Mouse (Mus musculus) liver, adult 2 months (tissue): ENCODE data around the gene Lime1. TPM values are rescaled to one million over a fixed set of nuclear protein-coding genes. Genes with fewer than 3 reads are reported as not detected.

ENCODE experiments used
- DNase-seq: peaks from one replicate; pipeline ENCODE4 v3.0.0-alpha.2; 2011; ENCODE audit warnings: low read depth, low spot score; ENCODE audit errors: extremely low read depth
- H3K27ac ChIP-seq: fragments of 200-500 bp; replicated peaks from 2 replicates; pipeline ENCODE4 v1.5.1; 2012; ENCODE audit warnings: low read depth, mild to moderate bottlenecking, control low read depth, inconsistent platforms, low read length; ENCODE audit not compliant: insufficient read depth
- H3K27me3 ChIP-seq: fragments of 200-500 bp; 2 replicates; pipeline ENCODE4 v1.6.1; 2012; ENCODE audit warnings: mild to moderate bottlenecking, moderate library complexity, low read length, inconsistent platforms; ENCODE audit not compliant: control insufficient read depth, insufficient read depth
- H3K36me3 ChIP-seq: fragments of 200-500 bp; 2 replicates; pipeline ENCODE4 v1.6.1; 2012; ENCODE audit warnings: low read length, inconsistent platforms; ENCODE audit not compliant: control insufficient read depth, insufficient read depth
- H3K4me1 ChIP-seq: fragments of 200-500 bp; 2 replicates; pipeline ENCODE4 v1.6.1; 2011; ENCODE audit warnings: low read length; ENCODE audit not compliant: control insufficient read depth, insufficient read depth
- H3K4me3 ChIP-seq: fragments of 200-500 bp; 2 replicates; pipeline ENCODE4 v1.5.1; 2011; ENCODE audit warnings: low read depth, mild to moderate bottlenecking, control low read depth, low read length, moderate library complexity; ENCODE audit not compliant: insufficient read depth
- H3K79me2 ChIP-seq: fragments of 200-500 bp; 2 replicates; pipeline ENCODE4 v1.6.1; 2012; ENCODE audit warnings: inconsistent platforms, mild to moderate bottlenecking, low read length, moderate library complexity; ENCODE audit not compliant: control insufficient read depth, insufficient read depth
- H3K9ac ChIP-seq: fragments of 200-500 bp; 2 replicates; pipeline ENCODE4 v1.6.1; 2012; ENCODE audit warnings: low read depth, mild to moderate bottlenecking, control low read depth, inconsistent platforms, low read length
- CTCF ChIP-seq: fragments of 200-500 bp; IDR thresholded peaks from 2 replicates; pipeline ENCODE4 v1.5.1; 2011; ENCODE audit warnings: low read depth, low read length, control low read depth
- POLR2A ChIP-seq: fragments of 200-500 bp; IDR thresholded peaks from 2 replicates; pipeline ENCODE4 v1.6.1; 2011; ENCODE audit warnings: low read length, control low read depth; ENCODE audit not compliant: insufficient read depth; ENCODE audit errors: extremely low read depth
- WGBS: fragments of 180-500 bp; shearing (Covaris S2); methylation state at CpG from one replicate; pipeline ENCODE4 v1.1.7; 2018; 5-methylcytosine and 5-hydroxymethylcytosine counted together
- polyA plus RNA-seq: library from polyadenylated mRNA; depleted of rRNA; stranded (reverse); fragments of >200 nt; gene quantifications from 2 replicates; pipeline ENCODE4 v1.2.3, GENCODE M21; 2012; rRNA removed
- total RNA-seq: library from RNA; depleted of rRNA; stranded (reverse); fragments of >200 nt; gene quantifications from 2 replicates; pipeline ENCODE4 v1.2.3, GENCODE M21; 2014; rRNA removed

Lime1 gene
- total and polyA plus RNA-seq, 2 experiments, result 9.7 to 36.9 TPM

GRCm38 (mm10) chr2:181420903-181421638, 41.2 kb downstream of the Lime1 start:
- Histone ChIP-seq H3K27me3 (no peaks in the 10 kb centered on the region), H3K4me1 (no peaks in the 10 kb centered on the region), H3K4me3 (no peak overlapping the region), H3K79me2 (peaks cover 5% of the 10 kb centered on the region; the same call in 1 of the 2 replicates), H3K36me3 (peaks cover 4% of the 10 kb centered on the region; the same call in 1 of the 2 replicates), H3K9ac (no peak overlapping the region), H3K27ac (no peak overlapping the region)
- TF ChIP-seq POLR2A (no peak), CTCF (no peak)
- no peak for DNase-seq
- WGBS, result 77% methylated on average over 4 of the region's 4 CpGs

GRCm38 (mm10) chr2:181423834-181424233, 44.0 kb downstream of the Lime1 start:
- Histone ChIP-seq H3K4me1 (no peaks in the 10 kb centered on the region), H3K79me2 (peaks cover 2% of the 10 kb centered on the region; the same call in 1 of the 2 replicates), H3K27ac (no peak overlapping the region), H3K9ac (no peak overlapping the region), H3K27me3 (no peaks in the 10 kb centered on the region), H3K4me3 (no peak overlapping the region), H3K36me3 (peaks cover 4% of the 10 kb centered on the region; the same call in 1 of the 2 replicates)
- TF ChIP-seq CTCF, result no peak
- no peak for TF ChIP-seq POLR2A
- DNase-seq, result no peak
- WGBS, result 82% methylated on average over 9 of the region's 9 CpGs

Other genes starting within 250 kb of the Lime1 start
- 0.07 TPM in 1 of 2 replicates, not detected in the other for gene Kcnq2, start 244.8 kb upstream of the Lime1 start, total RNA-seq
- gene Kcnq2, start 244.8 kb upstream of the Lime1 start, polyA plus RNA-seq, result not detected in 2 replicates
- gene Eef1a2, start 223.1 kb upstream of the Lime1 start, total RNA-seq, result 0.34 and 0.74 TPM in 2 replicates
- not detected in 2 replicates for gene Eef1a2, start 223.1 kb upstream of the Lime1 start, polyA plus RNA-seq
- gene Ppdpf, start 192.8 kb upstream of the Lime1 start, total RNA-seq, result 44.4 and 48.4 TPM in 2 replicates
- gene Ppdpf, start 192.8 kb upstream of the Lime1 start, polyA plus RNA-seq, result 181 and 217 TPM in 2 replicates
- 1.1 and 2.5 TPM in 2 replicates for gene Ptk6, start 177.3 kb upstream of the Lime1 start, total RNA-seq
- gene Ptk6, start 177.3 kb upstream of the Lime1 start, polyA plus RNA-seq, result 0.81 and 0.83 TPM in 2 replicates
- 0.28 and 0.54 TPM in 2 replicates for gene Srms, start 166.9 kb upstream of the Lime1 start, total RNA-seq
- 1.3 and 1.7 TPM in 2 replicates for gene Srms, start 166.9 kb upstream of the Lime1 start, polyA plus RNA-seq
- not detected in 2 replicates for gene Fndc11, start 160.1 kb upstream of the Lime1 start, total RNA-seq
- 0.10 and 0.12 TPM in 2 replicates for gene Fndc11, start 160.1 kb upstream of the Lime1 start, polyA plus RNA-seq
- 20.3 and 28.9 TPM in 2 replicates for gene Helz2, start 138.1 kb upstream of the Lime1 start, total RNA-seq
- gene Helz2, start 138.1 kb upstream of the Lime1 start, polyA plus RNA-seq, result 39.6 and 65.9 TPM in 2 replicates
- gene Gmeb2, start 92.0 kb upstream of the Lime1 start, total RNA-seq, result 7.4 and 8.8 TPM in 2 replicates
- 10.7 and 16.1 TPM in 2 replicates for gene Gmeb2, start 92.0 kb upstream of the Lime1 start, polyA plus RNA-seq
- gene Stmn3, start 65.6 kb upstream of the Lime1 start, total RNA-seq, result 0.09 and 0.20 TPM in 2 replicates
- gene Stmn3, start 65.6 kb upstream of the Lime1 start, polyA plus RNA-seq, result 0.07 TPM in 1 of 2 replicates, not detected in the other
- gene Rtel1, start 60.3 kb upstream of the Lime1 start, total RNA-seq, result 13.5 and 13.9 TPM in 2 replicates
- 17.5 and 17.9 TPM in 2 replicates for gene Rtel1, start 60.3 kb upstream of the Lime1 start, polyA plus RNA-seq
- 17.9 and 18.9 TPM in 2 replicates for gene Zgpat, start 15.2 kb upstream of the Lime1 start, total RNA-seq
- 18.2 and 22.5 TPM in 2 replicates for gene Zgpat, start 15.2 kb upstream of the Lime1 start, polyA plus RNA-seq
- 10.1 and 14.2 TPM in 2 replicates for gene Arfrp1, start 14.7 kb upstream of the Lime1 start, total RNA-seq
- gene Arfrp1, start 14.7 kb upstream of the Lime1 start, polyA plus RNA-seq, result 11.9 and 15.0 TPM in 2 replicates
- 5.2 and 5.3 TPM in 2 replicates for gene Zbtb46, start 79.3 kb downstream of the Lime1 start, total RNA-seq
- 2.4 and 2.8 TPM in 2 replicates for gene Zbtb46, start 79.3 kb downstream of the Lime1 start, polyA plus RNA-seq
- not detected in 2 replicates for gene Abhd16b, start 113.1 kb downstream of the Lime1 start, total RNA-seq
- not detected in 2 replicates for gene Abhd16b, start 113.1 kb downstream of the Lime1 start, polyA plus RNA-seq
- gene Tpd52l2, start 117.1 kb downstream of the Lime1 start, total RNA-seq, result 26.2 and 27.1 TPM in 2 replicates
- gene Tpd52l2, start 117.1 kb downstream of the Lime1 start, polyA plus RNA-seq, result 18.8 and 23.0 TPM in 2 replicates
- 20.2 and 23.8 TPM in 2 replicates for gene Dnajc5, start 140.4 kb downstream of the Lime1 start, total RNA-seq
- 28.6 and 30.7 TPM in 2 replicates for gene Dnajc5, start 140.4 kb downstream of the Lime1 start, polyA plus RNA-seq
- gene Uckl1, start 204.8 kb downstream of the Lime1 start, total RNA-seq, result 28.1 and 30.9 TPM in 2 replicates
- gene Uckl1, start 204.8 kb downstream of the Lime1 start, polyA plus RNA-seq, result 49.1 and 90.1 TPM in 2 replicates
- gene Prpf6, start 211.8 kb downstream of the Lime1 start, total RNA-seq, result 24.3 and 27.3 TPM in 2 replicates
- gene Prpf6, start 211.8 kb downstream of the Lime1 start, polyA plus RNA-seq, result 11.1 and 13.4 TPM in 2 replicates
- 9.5 and 15.1 TPM in 2 replicates for gene Zfp512b, start 212.7 kb downstream of the Lime1 start, total RNA-seq
- 16.9 and 28.0 TPM in 2 replicates for gene Zfp512b, start 212.7 kb downstream of the Lime1 start, polyA plus RNA-seq
- 0.54 and 0.55 TPM in 2 replicates for gene Samd10, start 219.1 kb downstream of the Lime1 start, total RNA-seq
- 2.2 and 4.6 TPM in 2 replicates for gene Samd10, start 219.1 kb downstream of the Lime1 start, polyA plus RNA-seq